Mouse (Mus musculus): ENCODE results near the gene Nup210l. TPM values are rescaled to one million over a fixed set of nuclear protein-coding genes. Genes with fewer than 3 reads are reported as not detected.

The Nup210l gene
- total and polyA plus RNA-seq, 2 experiments = 0.01 to 0.09 TPM

GRCm38 (mm10) chr3:90220088-90220487 lies 116.2 kb downstream of the Nup210l start:
- Histone ChIP-seq H3K9ac (ENCODE audit: low read depth, low read length) (peak overlapping the region; percentile 56), H3K27ac (replicated peaks; ENCODE audit: insufficient read depth, low read depth, low read length) (peak overlapping the region; percentile 83), H3K36me3 (ENCODE audit: control insufficient read depth, insufficient read depth, low read length) (no peaks in the 10 kb centered on the region), H3K27me3 (ENCODE audit: control insufficient read depth, insufficient read depth, low read length) (no peaks in the 10 kb centered on the region), H3K4me3 (ENCODE audit: insufficient read depth, low read depth, low read length) (peak overlapping the region; percentile 75; the same call in 1 of the 2 replicates), H3K79me2 (ENCODE audit: control insufficient read depth, insufficient read depth, low read length) (no peaks in the 10 kb centered on the region), H3K4me1 (ENCODE audit: control insufficient read depth, insufficient read depth, low read length) (peaks cover 6% of the 10 kb centered on the region)
- 3% methylated on average over 6 of the region's 6 CpGs for WGBS
- no peak for TF ChIP-seq CTCF (IDR thresholded peaks at IDR 0.05; ENCODE audit: low read depth, low read length)
- TF ChIP-seq POLR2A (IDR thresholded peaks at IDR 0.05; ENCODE audit: extremely low read depth, insufficient read depth, low read length) = no peak
- peak; percentile 72 for DNase-seq (ENCODE audit: extremely low read depth, low read depth, low spot score)

DNA sequence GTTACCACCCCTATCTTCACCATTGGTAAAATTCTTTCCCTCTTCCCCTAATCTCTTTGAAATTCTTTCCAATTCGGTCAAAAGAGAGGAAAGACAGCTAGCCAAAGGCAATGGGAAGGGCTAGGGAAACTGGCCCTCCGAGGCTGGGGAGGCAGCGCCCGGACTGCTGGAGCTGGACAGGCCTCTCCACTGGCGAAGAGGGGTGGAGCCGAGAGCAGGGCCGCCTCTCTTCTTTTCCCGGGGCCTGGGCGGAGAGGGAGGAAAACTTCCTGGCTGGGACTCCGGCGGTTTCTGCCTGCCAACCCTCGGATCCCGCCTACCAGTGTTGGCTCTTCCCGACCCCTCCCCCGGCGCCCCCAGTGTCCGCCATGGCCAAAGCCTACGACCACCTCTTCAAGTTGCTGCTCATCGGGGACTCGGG lies 116.6 kb downstream of the Nup210l start:
- no peaks in the 10 kb centered on the region for H3K79me2 ChIP-seq (ENCODE audit: control insufficient read depth, insufficient read depth, low read length)
- H3K4me1 ChIP-seq (ENCODE audit: control insufficient read depth, insufficient read depth, low read length) = peaks cover 6% of the 10 kb centered on the region
- DNase-seq (ENCODE audit: extremely low read depth, low read depth, low spot score) = peak; percentile 63
- peak overlapping the region; percentile 76 for H3K9ac ChIP-seq (ENCODE audit: low read depth, low read length)
- no peaks in the 10 kb centered on the region for H3K36me3 ChIP-seq (ENCODE audit: control insufficient read depth, insufficient read depth, low read length)
- no peaks in the 10 kb centered on the region for H3K27me3 ChIP-seq (ENCODE audit: control insufficient read depth, insufficient read depth, low read length)
- TF ChIP-seq CTCF (IDR thresholded peaks at IDR 0.05; ENCODE audit: low read depth, low read length) (no peak), POLR2A (IDR thresholded peaks at IDR 0.05; ENCODE audit: extremely low read depth, insufficient read depth, low read length) (peak; percentile 49; the same call in 1 of the 2 replicates)
- under 1% methylated on average over 19 of the region's 20 CpGs for WGBS
- H3K27ac ChIP-seq (replicated peaks; ENCODE audit: insufficient read depth, low read depth, low read length) = peak overlapping the region; percentile 83
- peak overlapping the region; percentile 75 for H3K4me3 ChIP-seq (ENCODE audit: insufficient read depth, low read depth, low read length)

DNA sequence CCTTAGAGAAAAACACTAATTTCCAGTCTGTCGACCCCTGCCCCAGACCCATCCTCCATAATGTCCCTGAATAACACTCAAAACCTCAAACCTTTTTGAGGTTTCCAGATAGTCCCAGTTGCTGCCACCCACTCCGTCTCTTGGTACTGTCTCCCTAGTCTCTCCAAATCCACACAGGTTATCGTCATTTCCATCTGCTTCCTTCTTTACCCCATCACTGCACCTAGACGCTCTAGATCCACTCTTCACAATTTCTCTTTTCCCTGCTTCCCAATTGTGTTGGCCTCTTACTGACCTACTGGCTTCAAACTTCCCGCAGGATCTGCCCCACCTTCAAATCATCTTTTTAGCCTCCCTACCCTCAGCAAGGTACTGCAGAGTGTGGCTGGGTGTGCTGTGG lies 117.2 kb downstream of the Nup210l start:
- no peaks in the 10 kb centered on the region for H3K79me2 ChIP-seq (ENCODE audit: control insufficient read depth, insufficient read depth, low read length)
- WGBS = 31% methylated on average over 5 of the region's 5 CpGs
- no peaks in the 10 kb centered on the region for H3K27me3 ChIP-seq (ENCODE audit: control insufficient read depth, insufficient read depth, low read length)
- TF ChIP-seq POLR2A (IDR thresholded peaks at IDR 0.05; ENCODE audit: extremely low read depth, insufficient read depth, low read length) = no peak
- no peak for TF ChIP-seq CTCF (IDR thresholded peaks at IDR 0.05; ENCODE audit: low read depth, low read length)
- DNase-seq (ENCODE audit: extremely low read depth, low read depth, low spot score) = no peak
- H3K4me1 ChIP-seq (ENCODE audit: control insufficient read depth, insufficient read depth, low read length) = peaks cover 6% of the 10 kb centered on the region
- no peaks in the 10 kb centered on the region for H3K36me3 ChIP-seq (ENCODE audit: control insufficient read depth, insufficient read depth, low read length)
- no peak overlapping the region for H3K9ac ChIP-seq (ENCODE audit: low read depth, low read length)
- no peak overlapping the region for H3K4me3 ChIP-seq (ENCODE audit: insufficient read depth, low read depth, low read length)
- no peak overlapping the region for H3K27ac ChIP-seq (replicated peaks; ENCODE audit: insufficient read depth, low read depth, low read length)

- H3K4me1 ChIP-seq (ENCODE audit: control insufficient read depth, insufficient read depth, low read length) = peaks cover 6% of the 10 kb centered on the region
- whole genome bisulfite sequencing = 66% methylated on average over 4 of the region's 4 CpGs
- DNase-seq (ENCODE audit: extremely low read depth, low read depth, low spot score) = no peak
- H3K36me3 ChIP-seq (ENCODE audit: control insufficient read depth, insufficient read depth, low read length) = no peaks in the 10 kb centered on the region
- no peak overlapping the region for H3K27ac ChIP-seq (replicated peaks; ENCODE audit: insufficient read depth, low read depth, low read length)
- H3K9ac ChIP-seq (ENCODE audit: low read depth, low read length) = no peak overlapping the region
- TF ChIP-seq POLR2A (IDR thresholded peaks at IDR 0.05; ENCODE audit: extremely low read depth, insufficient read depth, low read length) (no peak), CTCF (IDR thresholded peaks at IDR 0.05; ENCODE audit: low read depth, low read length) (no peak)
- H3K27me3 ChIP-seq (ENCODE audit: control insufficient read depth, insufficient read depth, low read length) = no peaks in the 10 kb centered on the region
- no peak overlapping the region for H3K4me3 ChIP-seq (ENCODE audit: insufficient read depth, low read depth, low read length)
- no peaks in the 10 kb centered on the region for H3K79me2 ChIP-seq (ENCODE audit: control insufficient read depth, insufficient read depth, low read length)
These were observed 118.5 kb downstream of the Nup210l start for GRCm38 (mm10) chr3:90222455-90222854.

- no peak for DNase-seq (ENCODE audit: extremely low read depth, low read depth, low spot score)
- Histone ChIP-seq H3K4me3 (ENCODE audit: insufficient read depth, low read depth, low read length) (no peak overlapping the region), H3K79me2 (ENCODE audit: control insufficient read depth, insufficient read depth, low read length) (no peaks in the 10 kb centered on the region), H3K27ac (replicated peaks; ENCODE audit: insufficient read depth, low read depth, low read length) (peak overlapping the region; percentile 6; the same call in 1 of the 2 replicates), H3K36me3 (ENCODE audit: control insufficient read depth, insufficient read depth, low read length) (no peaks in the 10 kb centered on the region), H3K27me3 (ENCODE audit: control insufficient read depth, insufficient read depth, low read length) (no peaks in the 10 kb centered on the region), H3K4me1 (ENCODE audit: control insufficient read depth, insufficient read depth, low read length) (peaks cover 6% of the 10 kb centered on the region), H3K9ac (ENCODE audit: low read depth, low read length) (no peak overlapping the region)
- no peak for TF ChIP-seq CTCF (IDR thresholded peaks at IDR 0.05; ENCODE audit: low read depth, low read length)
- no peak for TF ChIP-seq POLR2A (IDR thresholded peaks at IDR 0.05; ENCODE audit: extremely low read depth, insufficient read depth, low read length)
- WGBS = 79% methylated on average over 3 of the region's 3 CpGs
These were observed 119.0 kb downstream of the Nup210l start for GRCm38 (mm10) chr3:90222941-90223340.

DNA sequence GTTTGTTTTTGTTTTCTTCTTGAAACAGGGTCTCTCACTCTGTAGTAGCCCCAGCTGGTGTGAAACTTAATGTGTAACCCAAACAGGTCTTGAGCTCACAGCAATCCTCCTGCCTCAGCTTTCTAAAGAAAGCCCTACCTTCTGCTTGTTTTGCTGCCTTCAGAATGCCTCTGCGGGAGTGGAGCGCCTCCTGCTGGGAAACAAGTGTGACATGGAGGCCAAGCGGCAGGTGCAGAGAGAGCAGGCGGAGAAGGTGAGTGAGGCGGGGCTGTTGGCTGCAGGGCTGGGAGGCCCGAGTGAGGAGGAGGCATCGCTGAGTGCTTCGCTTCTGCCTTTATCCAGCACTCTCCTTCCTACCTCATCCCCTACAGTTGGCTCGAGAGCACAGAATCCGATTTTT lies 120.4 kb downstream of the Nup210l start:
- Histone ChIP-seq H3K79me2 (ENCODE audit: control insufficient read depth, insufficient read depth, low read length) (no peaks in the 10 kb centered on the region), H3K36me3 (ENCODE audit: control insufficient read depth, insufficient read depth, low read length) (no peaks in the 10 kb centered on the region), H3K9ac (ENCODE audit: low read depth, low read length) (no peak overlapping the region), H3K27me3 (ENCODE audit: control insufficient read depth, insufficient read depth, low read length) (no peaks in the 10 kb centered on the region), H3K4me1 (ENCODE audit: control insufficient read depth, insufficient read depth, low read length) (peaks cover 6% of the 10 kb centered on the region), H3K27ac (replicated peaks; ENCODE audit: insufficient read depth, low read depth, low read length) (no peak overlapping the region), H3K4me3 (ENCODE audit: insufficient read depth, low read depth, low read length) (no peak overlapping the region)
- TF ChIP-seq POLR2A (IDR thresholded peaks at IDR 0.05; ENCODE audit: extremely low read depth, insufficient read depth, low read length) = no peak
- TF ChIP-seq CTCF (IDR thresholded peaks at IDR 0.05; ENCODE audit: low read depth, low read length) = no peak
- 90% methylated on average over 8 of the region's 10 CpGs for WGBS
- DNase-seq (ENCODE audit: extremely low read depth, low read depth, low spot score) = no peak

All from liver, adult 2 months (tissue).